Mouse (Mus musculus): ENCODE results near the gene Igsf8.

Igsf8 gene

DNA sequence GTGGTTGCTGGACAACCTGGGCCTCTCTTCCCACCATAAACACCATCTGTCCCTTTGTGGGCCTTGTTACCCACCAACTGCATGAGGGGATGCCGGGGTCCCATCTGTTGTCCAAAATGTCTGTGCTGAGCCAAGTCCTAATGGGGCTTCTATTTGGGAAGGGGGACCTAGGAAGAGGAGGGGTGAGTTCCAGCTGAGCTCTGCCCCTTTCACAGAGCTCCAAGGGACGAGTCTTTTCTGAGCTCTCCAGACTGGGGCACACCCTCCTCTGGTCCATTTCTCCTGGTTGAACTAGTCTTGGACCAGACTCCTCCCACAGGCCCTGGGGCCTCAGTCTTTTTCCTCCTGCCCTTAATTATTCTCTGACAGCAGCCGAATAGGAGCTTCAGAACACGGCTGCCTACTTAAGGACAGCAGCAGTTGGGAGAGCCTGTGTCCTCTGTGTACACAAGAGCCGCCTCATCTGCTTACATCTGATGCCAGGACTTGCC is 58.5 kb downstream of the Igsf8 start:
- in situ Hi-C loops (cut with MboI, MseI), result loop anchor here in 1 of 2 experiments (10.0 kb wide), 1 partner anchor 175 kb away; the partner anchor contains the start of gene Dcaf8

DNA sequence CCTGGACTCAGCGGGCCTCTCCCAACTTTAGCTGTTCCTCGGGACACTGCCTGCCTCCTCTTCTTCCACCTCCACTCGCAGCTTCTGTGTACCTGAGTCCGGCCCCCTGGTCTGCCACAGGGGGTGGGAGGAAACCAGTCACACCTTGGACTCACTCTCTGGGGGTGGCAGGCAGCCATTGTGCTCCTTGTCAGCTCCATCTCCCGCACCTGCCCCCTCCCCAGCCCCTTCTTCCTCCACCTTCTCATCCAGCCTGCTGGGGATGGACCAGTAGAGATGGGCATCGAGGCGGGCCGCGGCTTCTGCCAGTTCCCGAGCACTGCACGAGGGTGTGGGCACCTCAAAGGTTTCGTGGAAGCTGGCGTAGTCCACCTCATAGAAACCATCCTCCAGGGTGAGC is 61.3 kb downstream of the Igsf8 start:
- in situ Hi-C loops (cut with MboI, MseI), result no loop called here

DNA sequence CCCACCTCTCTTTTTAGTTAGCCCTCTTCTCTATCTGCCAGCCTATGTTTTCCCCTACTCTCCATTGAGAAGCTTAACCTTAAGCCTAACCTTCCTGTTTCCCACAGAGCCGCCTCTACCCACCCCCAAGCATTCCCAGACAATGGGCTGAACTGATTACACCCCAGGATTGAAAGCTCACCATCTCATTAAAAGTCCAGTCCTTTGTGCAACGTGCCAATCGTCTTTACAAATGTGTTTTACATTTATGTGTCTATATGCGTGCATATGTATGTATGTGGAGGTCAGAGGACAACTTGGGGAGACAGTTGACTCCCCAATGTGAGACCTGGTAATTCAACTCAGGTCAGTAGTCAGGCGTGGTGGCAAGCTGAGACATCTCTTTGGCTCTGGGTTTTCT is 61.9 kb downstream of the Igsf8 start:
- in situ Hi-C loops (cut with MboI, MseI), result no loop called here

DNA sequence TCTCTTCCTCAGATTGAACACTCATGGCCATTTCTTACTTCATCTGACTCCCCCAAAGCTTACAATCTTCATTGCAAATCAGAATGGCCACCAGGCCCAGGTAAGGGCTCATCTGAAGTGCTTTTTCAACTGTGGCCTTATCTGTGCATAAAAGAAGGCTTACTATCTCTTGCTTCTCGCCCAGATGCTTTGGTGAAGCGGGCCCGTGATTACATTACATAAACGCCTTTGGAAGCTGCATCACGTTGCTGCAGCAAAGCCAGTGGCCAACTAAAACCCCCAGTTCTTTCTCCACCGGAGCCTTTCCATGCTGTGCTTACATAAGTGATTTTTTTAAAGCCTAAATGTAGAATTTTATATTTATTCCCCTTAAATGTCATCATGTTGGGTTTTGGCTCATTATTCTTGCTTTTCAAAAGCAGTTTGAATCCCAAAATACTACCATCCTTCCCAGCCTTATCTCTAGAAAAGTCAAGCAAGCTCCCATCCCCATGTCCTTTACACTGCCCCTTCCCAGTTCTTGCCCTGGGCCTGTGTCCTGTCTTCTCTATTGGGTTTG is 62.4 kb downstream of the Igsf8 start:
- in situ Hi-C loops (cut with MboI, MseI), result no loop called here

DNA sequence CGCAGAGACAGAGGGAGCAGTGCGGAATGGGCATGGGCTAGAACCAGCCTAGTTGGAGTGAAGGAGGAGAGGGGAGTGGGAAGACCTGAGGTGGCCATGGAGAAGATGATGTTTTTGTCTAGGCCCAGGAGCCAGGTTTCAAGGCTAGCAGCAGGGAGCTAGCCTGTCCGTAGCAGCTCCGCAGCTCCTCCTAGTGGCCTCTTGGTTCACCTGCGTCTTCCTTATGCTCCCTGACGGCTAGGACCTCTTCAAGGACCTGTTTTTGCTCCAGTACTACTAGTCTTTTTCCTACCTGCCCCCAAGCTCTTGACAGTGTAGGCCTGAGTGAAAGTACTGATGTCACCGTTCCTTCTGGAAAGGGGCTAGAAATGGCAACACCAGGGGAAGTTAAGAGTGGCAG is 63.3 kb downstream of the Igsf8 start:
- in situ Hi-C loops (cut with MboI, MseI), result no loop called here

DNA sequence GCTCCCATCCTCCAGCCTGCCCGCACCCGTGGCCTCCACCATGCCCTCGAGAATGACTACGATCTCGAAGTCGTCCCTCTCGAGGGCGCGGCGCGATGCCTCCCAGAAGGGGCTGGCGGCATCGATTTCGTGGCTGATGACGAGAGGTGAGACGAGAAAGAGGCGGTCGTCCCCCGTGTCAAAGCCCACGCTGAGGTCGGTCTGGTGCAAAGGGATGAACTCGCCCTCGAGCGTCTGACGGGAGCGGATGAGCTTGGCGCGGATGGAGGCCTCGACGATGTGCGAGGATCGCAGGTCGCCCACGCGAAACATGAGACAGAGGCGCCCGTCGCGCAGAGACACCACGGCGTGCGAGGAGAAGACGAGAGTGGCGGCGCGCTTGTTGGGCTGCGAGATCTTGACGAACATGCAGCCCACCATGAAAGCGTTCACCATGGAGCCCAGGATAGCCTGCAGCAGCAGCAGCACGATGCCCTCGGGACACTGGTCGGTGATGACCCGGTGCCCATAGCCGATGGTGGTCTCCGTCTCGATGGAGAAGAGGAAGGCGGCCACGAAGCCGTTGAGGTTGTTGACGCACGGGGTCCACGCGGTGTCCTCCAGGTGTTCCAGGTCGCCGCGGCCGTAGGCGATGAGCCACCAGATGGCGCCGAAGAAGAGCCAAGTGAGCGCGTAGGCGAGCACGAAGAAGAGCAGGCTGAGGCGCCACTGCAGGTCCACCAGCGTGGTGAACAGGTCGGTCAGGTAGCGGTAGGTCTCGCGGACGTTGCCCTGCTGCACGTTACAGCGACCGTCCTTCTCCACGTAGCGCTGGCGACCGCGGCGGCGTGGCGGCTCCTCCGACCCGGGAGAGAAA is 64.5 kb downstream of the Igsf8 start:
- in situ Hi-C loops (cut with MboI, MseI), result no loop called here

DNA sequence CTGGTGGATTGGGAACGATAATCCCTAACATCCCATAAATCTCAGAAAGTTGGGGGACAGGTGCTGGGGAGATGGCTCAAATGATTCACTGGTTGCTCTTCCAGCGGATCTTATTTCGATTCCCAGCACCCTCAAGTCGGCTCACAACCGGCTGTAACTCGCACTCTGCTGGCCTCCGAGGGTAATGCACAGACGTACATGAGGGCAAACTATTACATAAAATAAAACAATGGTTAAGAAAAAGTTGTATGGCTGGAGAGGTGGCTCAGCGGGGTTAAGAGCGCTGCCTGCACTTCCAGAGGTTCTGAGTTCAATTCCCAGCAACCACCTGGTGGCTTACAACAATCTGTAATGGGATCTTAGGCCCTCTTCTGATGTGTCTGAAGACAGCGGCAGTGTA is 65.2 kb downstream of the Igsf8 start:
- in situ Hi-C loops (cut with MboI, MseI), result no loop called here

DNA sequence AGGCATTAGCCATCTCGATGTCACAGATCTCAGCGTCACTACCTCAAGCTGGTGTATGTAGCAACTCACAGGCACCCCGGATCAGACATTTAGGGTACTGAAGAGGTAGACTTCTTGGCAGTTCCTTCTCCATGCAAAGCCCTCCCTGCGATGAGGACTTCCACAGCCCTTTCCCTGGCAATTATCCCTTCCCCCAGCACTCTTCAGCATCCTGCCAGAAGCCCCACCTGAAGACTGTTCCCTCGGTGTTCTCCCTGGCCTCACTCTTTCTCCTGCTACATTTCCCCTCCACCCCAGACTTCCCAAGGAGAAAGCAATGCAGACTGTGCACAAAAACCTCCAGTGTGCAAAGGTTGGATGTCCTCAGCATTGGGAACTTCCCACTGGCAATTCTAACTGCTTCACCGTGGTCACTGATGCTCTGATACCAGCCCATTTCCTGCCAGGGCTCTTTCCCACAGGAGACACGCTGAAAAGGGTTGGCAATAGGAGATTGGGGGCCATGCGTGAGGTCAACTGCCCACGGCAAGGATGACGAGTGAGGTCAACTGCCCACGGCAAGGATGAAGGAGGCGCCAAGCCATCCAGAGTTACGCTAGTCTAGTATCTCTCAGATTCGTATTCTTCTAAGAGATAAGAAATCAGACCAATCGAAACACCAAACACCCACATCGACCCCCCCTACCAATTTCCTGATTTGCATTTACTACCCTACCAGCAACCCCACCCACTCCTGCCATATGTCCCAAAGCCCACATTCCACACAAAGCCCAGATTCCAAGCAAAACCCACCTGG is 66.0 kb downstream of the Igsf8 start:
- in situ Hi-C loops (cut with MboI, MseI), result no loop called here

DNA sequence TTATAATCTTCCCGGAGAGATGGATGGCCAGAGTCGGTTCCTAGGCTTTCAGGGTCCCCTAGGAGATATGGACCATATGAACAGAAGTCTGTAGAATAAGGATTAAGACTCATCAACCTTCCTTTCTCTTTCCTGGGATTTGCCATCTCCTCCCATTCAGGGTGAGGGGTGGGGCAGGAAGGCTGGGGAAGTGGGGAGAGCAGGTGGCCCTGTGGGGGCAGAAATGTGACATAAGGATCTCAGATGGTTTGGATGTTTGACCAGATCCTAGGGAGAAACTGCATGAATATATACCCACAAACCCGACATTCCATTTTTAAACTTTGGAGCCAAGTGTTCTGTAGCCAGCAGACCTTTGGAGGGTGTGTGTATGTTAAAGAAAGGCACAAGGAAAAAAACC is 66.6 kb downstream of the Igsf8 start:
- in situ Hi-C loops (cut with MboI, MseI), result no loop called here

DNA sequence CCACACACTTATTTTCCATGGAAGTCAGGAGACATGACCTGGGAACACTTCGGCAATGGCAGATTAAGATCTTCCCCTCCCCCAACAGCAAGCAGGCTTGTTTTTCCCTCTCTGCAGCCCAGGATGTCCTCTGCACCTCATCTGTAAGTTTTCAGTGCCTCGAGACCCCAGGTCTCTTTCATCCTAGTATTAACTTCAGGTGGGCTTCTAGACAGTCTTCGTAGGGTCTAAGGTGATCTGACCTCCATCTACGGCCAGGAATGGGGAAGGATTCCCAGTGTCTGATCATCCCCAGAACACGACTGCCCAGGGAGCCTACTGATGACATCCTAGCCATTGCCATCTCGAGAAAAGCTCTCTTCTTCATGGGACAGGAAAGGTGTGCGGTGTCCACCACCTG is 67.0 kb downstream of the Igsf8 start:
- in situ Hi-C loops (cut with MboI, MseI), result no loop called here

DNA sequence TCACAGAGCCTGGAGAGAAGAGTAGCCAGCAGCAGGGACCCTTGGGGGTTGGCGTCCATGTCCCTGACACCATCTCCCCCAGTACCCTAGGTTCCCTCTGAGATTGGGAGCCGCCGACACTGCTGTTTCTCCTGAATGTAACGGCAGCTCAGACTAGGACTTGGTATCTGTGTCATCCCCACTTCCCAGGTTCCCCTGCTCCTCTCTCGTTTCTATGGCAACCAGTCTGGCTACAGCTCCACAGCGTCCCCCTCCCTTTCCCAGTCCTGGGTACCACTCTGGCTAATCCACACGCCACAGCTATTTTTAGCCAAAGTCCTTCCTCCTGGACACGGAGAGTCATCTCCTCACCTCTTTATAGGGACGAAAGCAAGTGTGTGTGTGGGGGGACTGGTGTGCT is 67.7 kb downstream of the Igsf8 start, which contains the start of gene Kcnj9:
Gene Kcnj9, minus strand, starts transcription at position 188 of the 400 bp plus-strand sequence.
- in situ Hi-C loops (cut with MboI, MseI), result no loop called here

DNA sequence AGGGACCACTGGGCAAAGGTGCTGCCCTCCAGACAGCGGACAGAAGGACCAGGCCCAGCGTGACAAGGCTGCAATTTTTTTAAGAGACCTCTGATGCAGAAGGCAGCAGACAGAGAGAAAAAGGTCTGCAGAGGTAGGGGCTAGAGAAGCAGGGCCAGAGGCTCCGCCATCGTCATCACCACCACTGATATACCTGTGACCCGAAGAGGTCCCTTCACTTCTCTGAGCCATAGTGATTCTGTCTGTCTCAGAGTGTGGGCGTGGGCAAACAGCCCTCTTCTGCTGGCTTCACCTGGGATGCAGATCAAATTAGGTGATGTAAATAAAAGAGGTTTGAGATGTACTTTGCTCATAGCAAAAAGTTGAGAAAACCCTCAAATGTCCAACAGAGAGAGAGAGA is 68.2 kb downstream of the Igsf8 start:
- in situ Hi-C loops (cut with MboI, MseI), result loop anchor here in 1 of 2 experiments (5.0 kb wide), 1 partner anchor 38 kb away; no protein-coding TSS in a partner anchor

DNA sequence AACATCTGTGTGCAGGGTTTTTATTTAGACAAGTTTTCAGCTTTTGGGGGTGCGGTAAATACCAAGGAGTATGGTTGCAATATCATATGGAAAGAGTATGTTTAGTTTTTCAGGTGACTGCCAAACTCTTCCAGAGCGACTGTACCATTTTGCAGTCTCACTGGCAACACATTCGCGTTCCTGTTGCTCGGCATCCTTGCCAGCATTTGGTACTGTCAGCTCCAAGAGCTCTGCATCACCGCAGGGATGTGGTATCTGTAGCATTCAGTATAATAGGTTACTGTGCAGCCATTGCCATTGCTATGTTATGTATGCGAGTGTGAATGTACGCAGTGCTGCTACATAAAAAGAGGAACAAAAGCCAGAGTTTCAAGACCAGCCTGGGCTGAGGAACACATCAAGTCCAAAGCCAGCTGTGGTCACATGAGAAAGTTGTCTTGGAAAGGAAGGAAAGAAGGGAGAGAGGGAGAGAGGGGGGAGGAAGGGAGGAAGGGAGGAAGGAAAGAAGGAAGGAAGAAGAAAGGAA is 70.0 kb downstream of the Igsf8 start:
- in situ Hi-C loops (cut with MboI, MseI), result loop anchor here in 1 of 2 experiments (5.0 kb wide), 1 partner anchor 36 kb away; no protein-coding TSS in a partner anchor

DNA sequence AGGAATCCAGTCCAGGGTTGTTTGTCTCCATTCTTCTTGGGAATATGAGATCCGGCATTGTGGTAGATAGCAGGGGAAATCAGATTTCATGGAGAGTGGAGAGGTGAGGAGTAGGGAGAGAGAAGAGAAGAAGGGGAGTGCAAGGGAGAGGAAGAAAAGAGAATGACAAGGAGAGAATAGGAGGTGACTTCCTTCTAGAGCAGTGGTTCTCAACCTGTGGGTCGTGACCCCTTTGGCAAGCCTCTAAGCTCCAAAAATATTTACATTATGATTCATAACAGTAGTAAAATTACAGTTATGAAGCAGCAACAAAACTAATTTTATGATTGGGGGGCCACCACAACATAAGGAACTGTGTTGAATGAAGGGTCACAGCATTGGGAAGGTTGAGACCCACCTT is 71.5 kb downstream of the Igsf8 start:
- in situ Hi-C loops (cut with MboI, MseI), result loop anchor here in 1 of 2 experiments (5.0 kb wide), 1 partner anchor 34 kb away; no protein-coding TSS in a partner anchor

DNA sequence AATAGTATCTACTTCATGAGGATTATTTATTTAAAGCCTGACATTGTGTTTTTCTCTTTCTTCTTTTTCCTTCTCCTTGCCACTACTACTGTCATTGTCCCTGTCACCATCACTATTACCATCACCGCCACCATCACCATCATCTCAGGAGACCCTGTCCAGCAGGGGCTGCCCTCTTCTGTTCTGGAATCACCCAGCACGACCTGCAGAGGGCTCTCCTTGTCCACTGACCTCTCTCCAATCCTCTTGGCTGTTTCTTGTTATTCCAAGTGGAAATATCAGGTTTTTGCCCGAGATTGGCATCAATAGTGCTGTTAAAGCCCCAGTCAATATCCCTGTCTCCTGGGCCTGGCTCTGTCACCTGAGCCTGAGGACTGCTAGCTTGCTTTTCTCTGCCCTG is 72.1 kb downstream of the Igsf8 start:
- in situ Hi-C loops (cut with MboI, MseI), result loop anchor here in 1 of 2 experiments (5.0 kb wide), 1 partner anchor 34 kb away; no protein-coding TSS in a partner anchor

DNA sequence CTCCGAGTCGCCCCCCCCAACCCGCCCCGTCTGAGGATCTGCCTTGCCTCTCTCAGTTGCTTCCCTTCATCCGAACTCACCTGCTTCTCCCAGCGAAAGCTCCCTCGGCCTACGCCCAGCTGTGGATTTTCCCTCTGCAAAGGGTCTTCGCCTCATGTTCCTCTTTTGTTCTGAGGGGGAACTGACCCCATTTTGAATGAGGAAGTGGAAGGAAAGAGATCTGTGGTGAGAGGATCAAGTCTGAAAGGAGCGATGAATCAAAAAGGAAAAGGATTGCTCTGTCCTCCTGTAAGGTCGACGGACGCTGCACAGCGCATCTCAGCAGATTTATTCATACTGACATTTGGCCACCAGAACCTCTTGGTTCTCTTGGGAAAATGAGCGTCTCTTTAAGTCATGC is 74.4 kb downstream of the Igsf8 start:
- in situ Hi-C loops (cut with MboI, MseI), result no loop called here

DNA sequence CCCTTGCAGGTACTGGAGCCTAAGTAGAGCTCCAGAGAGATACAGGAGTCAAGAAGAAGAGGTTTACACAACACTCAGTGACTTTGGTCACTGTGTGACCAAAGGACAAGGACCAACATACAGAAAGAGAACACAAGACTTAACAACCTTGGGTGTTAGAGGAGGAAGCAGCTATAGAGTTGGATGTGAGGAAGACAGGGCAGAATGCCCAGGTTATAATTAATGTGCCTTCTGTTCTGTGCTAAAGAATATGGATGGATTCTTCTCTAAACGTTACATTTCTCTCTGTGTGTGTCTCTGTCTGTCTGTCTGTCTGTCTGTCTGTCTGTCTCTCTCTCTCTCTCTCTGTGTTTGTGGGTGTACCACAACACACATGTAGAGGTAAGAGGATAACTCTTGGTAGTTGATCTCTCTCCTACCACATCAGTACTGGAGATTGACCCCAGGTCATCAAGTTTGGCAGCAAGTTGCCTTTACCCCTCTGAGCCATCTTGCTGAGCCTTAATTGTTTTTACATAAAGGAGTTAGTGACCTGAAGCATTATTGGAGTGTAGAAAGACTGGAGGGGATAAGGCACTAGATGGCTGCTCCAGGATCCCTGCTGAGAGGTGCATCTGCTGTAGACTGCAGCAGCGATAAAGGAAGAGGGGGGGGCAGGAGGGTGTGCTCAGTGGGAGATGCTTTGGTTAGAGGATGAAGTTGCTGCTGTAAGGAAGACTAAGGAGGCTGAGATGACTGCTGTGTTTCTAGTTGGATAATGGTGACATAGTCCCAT is 76.2 kb downstream of the Igsf8 start:
- in situ Hi-C loops (cut with MboI, MseI), result no loop called here

DNA sequence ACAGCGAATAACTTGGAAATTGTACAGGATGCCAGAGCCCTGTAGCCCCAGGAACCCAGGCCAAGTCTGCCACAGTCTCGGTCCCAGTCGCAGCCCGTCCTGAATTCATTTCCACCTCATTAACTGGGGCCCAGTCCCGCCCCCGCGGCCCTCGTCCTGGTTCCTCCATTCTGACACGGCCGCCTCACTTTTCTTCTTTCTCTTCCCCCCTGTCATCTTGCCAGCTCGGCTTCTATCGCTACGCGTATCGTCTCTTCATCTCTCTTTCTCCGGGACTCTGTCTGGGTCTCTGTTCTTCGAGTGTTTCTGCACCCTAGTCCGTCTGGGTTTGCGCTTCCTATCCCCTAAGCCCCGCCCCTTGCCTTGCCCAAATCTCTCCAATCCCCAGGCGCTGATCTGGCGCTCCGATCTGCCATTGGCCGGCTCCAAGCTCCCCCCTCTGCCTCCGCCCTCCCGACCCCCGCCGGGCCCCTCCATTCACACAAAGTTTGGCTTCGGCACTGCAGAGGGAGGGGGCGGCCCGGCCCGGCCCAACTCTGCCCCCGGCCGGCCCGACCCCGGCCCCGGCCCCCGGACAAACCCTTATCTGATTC is 79.4 kb downstream of the Igsf8 start, which contains the start of gene Kcnj10:
Gene Kcnj10, plus strand, starts transcription at position 482 of the 593 bp plus-strand sequence.
- in situ Hi-C loops (cut with MboI, MseI), result no loop called here

DNA sequence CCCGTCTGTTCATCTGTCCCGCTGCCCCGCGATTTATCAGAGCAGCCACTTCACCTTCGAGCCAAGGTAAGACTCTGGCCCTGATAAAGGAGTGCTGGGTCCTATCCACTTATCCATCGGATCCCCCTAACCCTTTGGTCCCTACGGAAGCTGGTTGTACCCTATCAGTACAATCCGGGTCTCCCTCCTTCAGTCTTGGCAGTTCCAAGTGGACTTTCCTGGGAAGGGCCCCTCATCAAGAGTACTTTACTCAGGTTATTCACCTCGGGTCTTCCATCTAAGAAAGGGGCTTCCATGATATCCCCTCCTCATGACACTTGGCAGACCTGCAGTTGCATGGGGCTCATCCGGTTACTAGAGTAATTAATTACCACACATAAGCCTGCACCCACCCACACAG is 79.9 kb downstream of the Igsf8 start:
- in situ Hi-C loops (cut with MboI, MseI), result no loop called here

DNA sequence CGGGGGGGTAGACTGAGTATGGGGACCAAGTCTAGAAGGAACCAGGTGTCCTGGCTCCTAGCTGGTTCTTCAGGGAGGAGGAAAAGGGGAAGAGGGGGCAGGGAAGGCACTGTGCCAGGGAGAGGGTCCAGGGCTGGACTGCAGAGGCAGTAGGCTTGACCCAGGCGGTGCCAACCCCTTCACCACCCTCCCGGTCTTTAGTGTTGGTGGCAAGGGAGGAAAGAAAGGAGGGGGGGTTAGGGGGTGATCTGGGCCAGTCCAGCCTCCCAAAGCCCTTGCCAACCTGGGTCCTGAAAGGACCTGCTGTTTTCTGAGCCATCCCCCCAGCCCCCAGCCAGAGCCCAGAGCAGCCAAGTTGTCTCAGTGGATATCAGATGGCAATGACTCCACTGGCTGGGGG is 81.3 kb downstream of the Igsf8 start:
- in situ Hi-C loops (cut with MboI, MseI), result no loop called here
